Mouse (Mus musculus) forebrain, embryonic 16.5 days (tissue): ENCODE measurements around the gene Kcnq1. TPM values are rescaled to one million over a fixed set of nuclear protein-coding genes. Genes with fewer than 3 reads are reported as not detected.

Experiments used
- ATAC-seq: fragments of 200-750 bp; cut with Nextera tagmentation; 2 replicates; pipeline ENCODE4 v1.8.0; 2017; ENCODE audit warnings: mild to moderate bottlenecking, moderate library complexity
- H3K27ac ChIP-seq: fragments of 300-500 bp; sonication (generic); 2 replicates; pipeline ENCODE4 v1.5.1; 2014; ENCODE audit warnings: low read length, control low read depth
- H3K27me3 ChIP-seq: fragments of 300-500 bp; sonication (generic); replicated peaks from 2 replicates; pipeline ENCODE4 v1.6.1; 2014; ENCODE audit warnings: low read length; ENCODE audit not compliant: control insufficient read depth, insufficient read depth
- H3K36me3 ChIP-seq: fragments of 300-500 bp; sonication (generic); 2 replicates; pipeline ENCODE4 v1.6.1; 2014; ENCODE audit not compliant: control insufficient read depth, insufficient read depth
- H3K4me1 ChIP-seq: fragments of 300-500 bp; sonication (generic); replicated peaks from 2 replicates; pipeline ENCODE4 v1.6.1; 2014; ENCODE audit warnings: low read length; ENCODE audit not compliant: control insufficient read depth, insufficient read depth
- H3K4me2 ChIP-seq: fragments of 300-500 bp; sonication (generic); 2 replicates; pipeline ENCODE4 v1.6.1; 2014; ENCODE audit warnings: mild to moderate bottlenecking, low read length, control low read depth
- H3K4me3 ChIP-seq: fragments of 300-500 bp; sonication (generic); replicated peaks from 2 replicates; pipeline ENCODE4 v1.5.1; 2014; ENCODE audit warnings: mild to moderate bottlenecking, low read length, control low read depth
- H3K9ac ChIP-seq: fragments of 300-500 bp; sonication (generic); replicated peaks from 2 replicates; pipeline ENCODE4 v1.6.1; 2014; ENCODE audit warnings: low read depth, low read length, control low read depth
- H3K9me3 ChIP-seq: fragments of 300-500 bp; sonication (generic); 2 replicates; pipeline ENCODE4 v1.6.1; 2016; ENCODE audit warnings: low read length; ENCODE audit not compliant: control insufficient read depth
- WGBS: fragments of 180-500 bp; shearing (Covaris S2); extraction: QIAGEN DNeasy Blood & Tissue Kit; methylation state at CpG from one replicate; pipeline ENCODE4 v1.1.7; 2014; 5-methylcytosine and 5-hydroxymethylcytosine counted together
- polyA plus RNA-seq: library from polyadenylated mRNA; unstranded; fragments of >200 nt; fragmentation: Nextera tagmentation; extraction: Ambion mirVana; gene quantifications from 2 replicates; pipeline ENCODE4 v1.2.1, GENCODE M21; 2015

Gene Kcnq1
- polyA plus RNA-seq, 1 experiment from 2014 or later = 1.1 TPM

DNA sequence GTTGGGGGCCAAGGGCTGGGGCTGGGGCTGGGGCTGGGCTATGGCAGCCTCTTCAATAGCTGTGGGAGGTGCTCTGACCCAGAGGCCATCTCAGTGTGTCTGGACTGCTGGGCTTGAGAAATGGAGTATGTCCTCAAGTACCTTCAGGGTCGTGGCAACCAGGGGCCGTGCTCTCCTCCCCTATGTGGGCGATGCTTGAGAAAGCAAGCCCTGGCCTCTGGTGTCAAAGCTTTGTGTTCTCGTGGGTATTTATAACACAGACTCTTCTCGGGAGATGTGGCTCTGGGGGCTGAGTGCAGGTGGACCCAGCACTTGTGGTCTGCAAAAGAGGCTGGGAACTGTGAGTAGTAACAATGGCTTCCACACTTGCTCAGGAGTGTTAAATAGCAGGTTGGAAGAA lies 53.9 kb downstream of the Kcnq1 start:
- Histone ChIP-seq H3K4me2 (no peak overlapping the region), H3K9ac (no peak overlapping the region), H3K4me1 (no peaks in the 10 kb centered on the region), H3K36me3 (no peaks in the 10 kb centered on the region), H3K27ac (no peak overlapping the region), H3K27me3 (no peaks in the 10 kb centered on the region), H3K4me3 (no peak overlapping the region), H3K9me3 (no peaks in the 10 kb centered on the region)
- 71% methylated on average over 5 of the region's 5 CpGs for WGBS
- no peak for ATAC-seq

DNA sequence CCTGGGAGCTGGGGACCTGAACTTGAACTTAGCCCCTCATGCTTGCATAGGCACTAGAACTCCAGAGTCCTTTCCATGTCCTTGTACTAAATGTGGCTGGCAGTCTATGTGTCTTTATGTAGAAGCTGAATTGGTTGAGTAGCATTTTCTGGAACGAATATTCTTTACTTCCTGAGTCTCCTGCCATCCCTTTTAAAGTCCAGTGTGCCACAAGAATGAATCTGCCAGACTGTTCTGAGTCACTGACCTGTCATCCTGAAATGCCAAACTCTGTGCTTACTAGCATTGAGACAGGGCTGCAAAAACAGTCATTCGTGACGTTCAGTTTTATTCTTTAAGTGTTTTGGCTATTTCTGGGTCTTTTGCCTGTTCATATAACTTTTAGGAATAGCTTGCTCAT lies 55.9 kb downstream of the Kcnq1 start:
- Histone ChIP-seq H3K36me3 (no peaks in the 10 kb centered on the region), H3K27ac (no peak overlapping the region), H3K4me1 (no peaks in the 10 kb centered on the region), H3K4me2 (no peak overlapping the region), H3K27me3 (no peaks in the 10 kb centered on the region), H3K9me3 (no peaks in the 10 kb centered on the region), H3K9ac (no peak overlapping the region), H3K4me3 (no peak overlapping the region)
- no peak for ATAC-seq
- 83% methylated on average over 3 of the region's 3 CpGs for WGBS

DNA sequence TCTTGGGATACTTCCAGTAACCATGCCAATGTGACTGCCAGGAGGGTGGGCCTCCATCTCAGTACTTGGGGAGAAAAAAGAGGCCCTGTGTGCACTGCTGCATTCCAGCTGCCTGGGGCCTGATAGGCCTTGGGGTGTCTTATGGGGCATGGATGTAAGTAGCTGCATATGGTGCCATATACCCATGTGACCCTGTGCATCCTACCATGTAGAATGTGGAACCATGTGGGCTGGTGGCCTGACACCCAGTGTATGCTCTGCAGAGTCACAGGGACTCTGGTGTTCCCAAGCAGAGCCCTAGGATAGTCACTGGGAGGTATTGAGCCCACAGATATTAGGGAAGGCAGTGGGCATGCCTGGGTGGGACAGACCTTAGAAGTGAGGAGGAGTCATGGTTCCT lies 57.9 kb downstream of the Kcnq1 start:
- Histone ChIP-seq H3K27me3 (no peaks in the 10 kb centered on the region), H3K9ac (no peak overlapping the region), H3K4me2 (no peak overlapping the region), H3K4me1 (no peaks in the 10 kb centered on the region), H3K36me3 (no peaks in the 10 kb centered on the region), H3K9me3 (no peaks in the 10 kb centered on the region), H3K4me3 (no peak overlapping the region), H3K27ac (no peak overlapping the region)
- no peak for ATAC-seq

GRCm38 (mm10) chr7:143165687-143166265 lies 59.6 kb downstream of the Kcnq1 start:
- no peaks in the 10 kb centered on the region for H3K4me1 ChIP-seq
- no peaks in the 10 kb centered on the region for H3K27me3 ChIP-seq
- H3K9ac ChIP-seq = no peak overlapping the region
- H3K36me3 ChIP-seq = no peaks in the 10 kb centered on the region
- no peak overlapping the region for H3K27ac ChIP-seq
- ATAC-seq = no peak
- no peak overlapping the region for H3K4me3 ChIP-seq
- H3K4me2 ChIP-seq = no peak overlapping the region
- 73% methylated on average over 7 of the region's 7 CpGs for WGBS
- no peaks in the 10 kb centered on the region for H3K9me3 ChIP-seq

- no peaks in the 10 kb centered on the region for H3K4me1 ChIP-seq
- no peaks in the 10 kb centered on the region for H3K27me3 ChIP-seq
- no peak overlapping the region for H3K27ac ChIP-seq
- no peaks in the 10 kb centered on the region for H3K36me3 ChIP-seq
- H3K4me3 ChIP-seq = no peak overlapping the region
- H3K4me2 ChIP-seq = no peak overlapping the region
- WGBS = 81% methylated on average over 3 of the region's 3 CpGs
- no peak overlapping the region for H3K9ac ChIP-seq
- ATAC-seq = no peak
- H3K9me3 ChIP-seq = no peaks in the 10 kb centered on the region
Observed at GRCm38 (mm10) chr7:143167275-143167674, 61.1 kb downstream of the Kcnq1 start.

- no peak for ATAC-seq
- H3K36me3 ChIP-seq = no peaks in the 10 kb centered on the region
- H3K27me3 ChIP-seq = no peaks in the 10 kb centered on the region
- H3K27ac ChIP-seq = no peak overlapping the region
- no peak overlapping the region for H3K4me3 ChIP-seq
- no peaks in the 10 kb centered on the region for H3K4me1 ChIP-seq
- no peak overlapping the region for H3K9ac ChIP-seq
- no peaks in the 10 kb centered on the region for H3K9me3 ChIP-seq
- 92% methylated on average over 3 of the region's 3 CpGs for WGBS
- no peak overlapping the region for H3K4me2 ChIP-seq
Observed at GRCm38 (mm10) chr7:143169371-143169770, 63.2 kb downstream of the Kcnq1 start.

GRCm38 (mm10) chr7:143172914-143173547 lies 66.9 kb downstream of the Kcnq1 start:
- Histone ChIP-seq H3K4me2 (no peak overlapping the region), H3K27me3 (no peaks in the 10 kb centered on the region), H3K4me1 (no peaks in the 10 kb centered on the region), H3K36me3 (no peaks in the 10 kb centered on the region), H3K4me3 (no peak overlapping the region), H3K9me3 (no peaks in the 10 kb centered on the region), H3K9ac (no peak overlapping the region), H3K27ac (no peak overlapping the region)
- 84% methylated on average over 5 of the region's 5 CpGs for WGBS
- ATAC-seq = no peak

- ATAC-seq = no peak
- no peak overlapping the region for H3K27ac ChIP-seq
- H3K36me3 ChIP-seq = no peaks in the 10 kb centered on the region
- no peak overlapping the region for H3K4me3 ChIP-seq
- H3K9ac ChIP-seq = no peak overlapping the region
- WGBS = 34% methylated on average over 6 of the region's 6 CpGs
- H3K9me3 ChIP-seq = no peaks in the 10 kb centered on the region
- H3K4me2 ChIP-seq = no peak overlapping the region
- no peaks in the 10 kb centered on the region for H3K27me3 ChIP-seq
- no peaks in the 10 kb centered on the region for H3K4me1 ChIP-seq
Observed at GRCm38 (mm10) chr7:143174633-143175032, 68.5 kb downstream of the Kcnq1 start.

- no peak overlapping the region for H3K4me2 ChIP-seq
- no peak overlapping the region for H3K4me3 ChIP-seq
- no peaks in the 10 kb centered on the region for H3K36me3 ChIP-seq
- no peaks in the 10 kb centered on the region for H3K9me3 ChIP-seq
- WGBS = 28% methylated on average over 2 of the region's 2 CpGs
- H3K4me1 ChIP-seq = peaks cover 5% of the 10 kb centered on the region
- no peaks in the 10 kb centered on the region for H3K27me3 ChIP-seq
- no peak overlapping the region for H3K27ac ChIP-seq
- H3K9ac ChIP-seq = no peak overlapping the region
- no peak for ATAC-seq
Observed at GRCm38 (mm10) chr7:143178831-143179230, 72.7 kb downstream of the Kcnq1 start.

DNA sequence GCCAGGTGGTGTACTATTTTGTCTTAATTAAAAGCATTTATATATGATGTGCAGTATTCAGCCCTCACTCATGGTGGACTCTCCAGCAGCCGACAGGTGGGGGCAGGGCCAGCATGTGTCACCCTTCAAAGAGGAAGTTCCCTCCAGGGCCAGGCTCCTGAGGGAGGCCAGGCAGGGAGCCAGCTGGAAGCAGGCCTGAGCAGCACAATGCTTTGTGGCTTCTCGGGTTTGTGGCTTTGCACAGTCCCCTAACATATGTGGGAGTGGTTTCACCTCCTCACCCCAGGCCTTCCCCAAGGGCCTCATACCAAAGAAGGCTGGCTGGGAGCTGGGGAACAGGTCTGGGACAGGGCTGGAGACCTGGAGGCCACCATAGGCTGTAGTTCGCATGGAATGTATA lies 74.6 kb downstream of the Kcnq1 start:
- 44% methylated on average over 3 of the region's 3 CpGs for WGBS
- Histone ChIP-seq H3K4me3 (no peak overlapping the region), H3K9ac (no peak overlapping the region), H3K36me3 (no peaks in the 10 kb centered on the region), H3K4me2 (no peak overlapping the region), H3K4me1 (peaks cover 5% of the 10 kb centered on the region), H3K27me3 (no peaks in the 10 kb centered on the region), H3K9me3 (no peaks in the 10 kb centered on the region), H3K27ac (no peak overlapping the region)
- no peak for ATAC-seq
